Mouse (Mus musculus): Measurements from ENCODE around the gene Platr17. TPM values are rescaled to one million over a fixed set of nuclear protein-coding genes. Genes with fewer than 3 reads are reported as not detected.
"Not testable (repeated sequence)": the region's sequence is repeated elsewhere in the genome, so short reads cannot be mapped to it uniquely, and the experiment has no call there.

Gene Platr17
- total RNA-seq, 2 experiments from 2014 or later: 0.57 TPM; not detected in 1

DNA sequence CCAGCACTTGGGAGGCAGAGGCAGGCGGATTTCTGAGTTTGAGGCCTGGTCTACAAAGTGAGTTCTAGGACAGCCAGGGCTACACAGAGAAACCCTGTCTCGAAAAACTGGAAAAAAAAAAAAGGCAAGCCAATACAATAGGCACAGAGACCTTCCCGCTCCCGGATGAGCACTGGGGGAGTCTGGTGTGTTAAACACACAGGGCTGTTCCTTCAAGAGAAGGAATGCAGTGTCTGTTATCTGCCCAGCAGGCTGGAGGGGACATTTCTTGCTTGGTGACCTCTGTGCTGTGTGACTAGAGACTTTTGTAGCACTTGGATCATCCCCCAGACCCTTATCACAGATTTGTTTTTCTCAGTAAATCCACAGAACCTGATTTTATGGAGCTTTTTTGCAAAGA lies 3.3 kb upstream of the Platr17 start:
- intact Hi-C loops (cut with DNase I): no loop called here

DNA sequence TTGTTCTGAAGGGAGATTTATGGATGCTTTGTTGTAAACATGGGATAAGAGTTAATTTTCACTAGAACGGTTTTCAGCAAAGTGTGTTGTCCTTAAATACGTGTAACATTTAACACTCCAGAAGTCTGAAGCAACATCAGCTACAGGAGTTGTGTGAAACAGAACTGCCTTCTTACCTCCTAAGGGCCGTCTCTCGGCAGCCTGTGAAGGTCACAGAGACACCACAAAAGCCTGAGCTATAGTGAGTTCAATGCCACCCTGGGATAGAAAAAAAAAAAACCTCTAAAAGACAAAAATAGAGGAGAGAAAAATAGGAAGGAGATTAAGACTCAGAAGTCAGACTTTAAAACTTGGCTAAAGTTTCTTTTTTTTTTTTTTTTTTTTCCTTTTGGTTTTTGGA lies 2.9 kb upstream of the Platr17 start:
- no peak for DNase-seq (ENCODE audit: low spot score in 2 of 2)
- intact Hi-C loops (cut with DNase I): no loop called here

More for the DNA sequence above, 3.3 kb upstream of the Platr17 start:
- no peak for DNase-seq (ENCODE audit: low spot score in 2 of 2)

- intact Hi-C loops (cut with DNase I): no loop called here
- DNase-seq (ENCODE audit: low spot score in 2 of 2): no peak
Observed at GRCm38 (mm10) chr17:33902491-33902890, 2.4 kb upstream of the Platr17 start.

- DNase-seq (ENCODE audit: low spot score in 2 of 2); intact Hi-C loops (cut with DNase I): not testable (repeated sequence)
Observed at GRCm38 (mm10) chr17:33903911-33904651, 854 bp upstream of the Platr17 start.

DNA sequence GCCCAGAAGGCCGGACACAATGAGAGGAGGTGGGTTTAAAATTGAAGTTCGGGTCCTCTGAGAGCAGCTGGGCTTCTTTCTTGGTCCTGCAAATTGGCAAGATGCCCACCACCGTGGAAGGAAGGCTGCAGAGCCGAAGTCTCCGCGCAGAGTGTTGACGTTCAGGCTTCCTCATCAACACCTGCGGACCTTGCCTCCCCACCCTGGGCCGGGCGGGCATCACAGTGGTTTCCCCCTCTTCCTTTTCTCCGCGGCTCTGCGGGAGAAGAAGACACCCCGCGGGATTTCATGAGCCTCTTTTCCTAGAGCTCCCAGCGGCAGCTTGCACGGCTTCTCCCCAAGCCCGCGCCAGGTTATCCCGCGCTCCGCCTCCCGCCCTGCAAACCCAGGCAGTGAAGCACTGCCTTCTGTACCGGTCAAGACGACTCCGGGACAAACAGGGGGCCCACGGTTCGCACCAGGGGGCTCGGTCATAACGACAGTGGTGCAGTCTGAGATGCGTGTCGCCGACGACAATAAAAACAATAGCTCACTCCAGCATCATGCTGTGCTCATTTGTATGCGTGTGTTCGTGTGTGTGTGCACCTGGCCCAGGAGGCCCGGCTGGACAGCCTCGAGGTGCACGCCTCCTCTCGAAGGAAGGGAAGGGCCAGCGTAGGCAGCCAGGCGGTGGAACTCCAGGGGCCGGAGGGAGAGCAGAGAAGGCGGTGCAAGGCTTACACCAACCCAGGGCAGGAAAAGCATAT lies 3.6 kb downstream of the Platr17 start:
- DNase-seq (ENCODE audit: low spot score in 2 of 2): peak in 1 of 2 experiments; percentile 52
- intact Hi-C loops (cut with DNase I): no loop called here

DNA sequence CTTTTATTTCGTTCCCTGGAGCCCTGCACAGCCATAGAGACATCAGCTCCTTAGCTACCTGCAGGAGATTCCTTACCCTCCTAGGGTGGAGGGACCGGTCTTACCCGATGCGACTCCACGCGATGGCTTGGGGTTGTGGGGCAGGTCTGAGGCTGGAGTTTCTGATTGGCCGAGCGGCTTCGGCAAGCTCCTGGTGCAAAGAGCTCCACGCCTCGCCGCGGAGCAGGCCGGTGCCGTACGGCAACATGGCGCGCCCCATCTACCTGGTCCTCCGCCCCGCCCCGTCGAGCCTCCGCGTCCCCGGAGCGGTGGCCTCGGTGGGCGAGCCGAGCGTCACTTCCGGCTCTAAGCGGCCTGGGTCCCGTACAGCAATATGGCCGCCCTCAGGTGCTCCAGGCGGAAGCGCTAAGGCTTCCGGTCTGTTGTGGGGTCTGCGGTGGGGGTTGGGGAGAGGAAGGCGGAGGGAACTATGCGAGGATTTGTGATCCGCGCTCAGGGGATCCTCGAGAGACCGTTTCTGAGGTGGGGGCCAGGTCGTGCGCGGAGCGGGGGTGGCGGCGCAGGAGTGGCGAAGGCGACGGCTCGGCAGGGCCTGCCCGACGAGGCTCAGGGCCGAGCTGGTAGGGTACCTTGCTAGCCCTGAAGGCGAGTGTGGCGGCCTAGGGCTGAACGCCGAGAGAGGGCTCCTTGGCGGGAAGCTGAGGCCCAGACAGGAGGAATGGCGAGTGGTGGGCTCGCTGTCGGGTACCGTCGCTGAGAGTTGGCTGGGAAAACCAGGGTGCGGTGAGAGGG lies 4.3 kb downstream of the Platr17 start, which contains the start of gene Daxx:
Daxx (plus strand) TSS at position 338 of the 792 bp plus-strand sequence.
- peak; percentile 99 for DNase-seq (ENCODE audit: low spot score in 2 of 2)
- intact Hi-C loops (cut with DNase I): no loop called here

DNA sequence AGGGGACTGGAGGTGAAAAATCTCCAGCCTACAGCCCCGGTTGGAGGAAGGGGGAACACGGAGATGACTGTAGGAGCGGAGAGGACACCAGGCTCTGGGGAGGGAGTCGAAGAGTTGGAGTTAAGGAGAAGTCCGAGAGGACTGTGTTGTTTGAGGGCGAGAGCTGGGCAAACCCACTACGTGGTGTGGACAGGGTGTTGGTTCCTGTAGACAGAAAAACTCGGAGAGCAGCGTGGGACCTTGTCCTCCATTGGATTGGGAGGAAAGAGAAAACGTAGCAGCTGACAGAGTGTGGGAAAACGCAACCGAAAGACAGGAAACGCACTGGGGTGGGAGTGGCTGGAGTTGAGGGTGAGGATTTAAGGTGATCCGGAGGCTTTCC lies 4.9 kb downstream of the Platr17 start:
- peak in 1 of 2 experiments; percentile 42 for DNase-seq (ENCODE audit: low spot score in 2 of 2)
- intact Hi-C loops (cut with DNase I): no loop called here

GRCm38 (mm10) chr17:33910346-33911051 lies 5.6 kb downstream of the Platr17 start:
- no peak for DNase-seq (ENCODE audit: low spot score in 2 of 2)

DNA sequence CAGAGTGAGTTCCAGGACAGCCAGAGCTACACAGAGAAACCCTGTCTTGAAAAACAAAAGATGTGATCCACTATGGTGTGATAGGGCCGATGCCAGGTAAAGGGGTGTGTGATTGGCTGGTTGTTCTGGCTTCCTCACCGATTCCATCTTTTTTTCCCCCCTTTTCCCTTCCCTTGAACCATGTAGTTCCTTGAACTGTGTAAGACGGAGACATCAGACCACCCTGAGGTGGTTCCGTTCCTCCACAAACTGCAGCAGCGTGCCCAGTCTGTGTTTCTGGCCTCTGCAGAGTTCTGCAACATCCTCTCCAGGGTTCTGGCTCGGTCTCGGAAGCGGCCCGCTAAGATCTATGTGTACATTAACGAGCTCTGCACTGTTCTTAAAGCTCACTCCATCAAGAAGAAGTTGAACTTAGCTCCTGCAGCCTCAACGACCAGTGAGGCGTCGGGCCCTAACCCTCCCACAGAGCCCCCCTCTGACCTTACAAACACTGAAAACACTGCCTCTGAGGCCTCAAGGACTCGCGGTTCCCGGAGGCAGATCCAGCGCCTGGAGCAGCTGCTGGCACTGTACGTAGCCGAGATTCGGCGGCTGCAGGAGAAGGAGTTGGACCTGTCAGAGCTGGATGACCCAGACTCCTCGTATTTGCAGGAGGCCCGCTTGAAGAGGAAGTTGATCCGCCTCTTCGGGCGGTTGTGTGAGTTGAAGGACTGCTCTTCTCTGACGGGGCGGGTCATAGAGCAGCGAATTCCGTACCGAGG lies 6.3 kb downstream of the Platr17 start:
- DNase-seq (ENCODE audit: low spot score in 2 of 2): no peak
- intact Hi-C loops (cut with DNase I): no loop called here

More at GRCm38 (mm10) chr17:33910346-33911051, 5.6 kb downstream of the Platr17 start:
- intact Hi-C loops (cut with DNase I): no loop called here

DNA sequence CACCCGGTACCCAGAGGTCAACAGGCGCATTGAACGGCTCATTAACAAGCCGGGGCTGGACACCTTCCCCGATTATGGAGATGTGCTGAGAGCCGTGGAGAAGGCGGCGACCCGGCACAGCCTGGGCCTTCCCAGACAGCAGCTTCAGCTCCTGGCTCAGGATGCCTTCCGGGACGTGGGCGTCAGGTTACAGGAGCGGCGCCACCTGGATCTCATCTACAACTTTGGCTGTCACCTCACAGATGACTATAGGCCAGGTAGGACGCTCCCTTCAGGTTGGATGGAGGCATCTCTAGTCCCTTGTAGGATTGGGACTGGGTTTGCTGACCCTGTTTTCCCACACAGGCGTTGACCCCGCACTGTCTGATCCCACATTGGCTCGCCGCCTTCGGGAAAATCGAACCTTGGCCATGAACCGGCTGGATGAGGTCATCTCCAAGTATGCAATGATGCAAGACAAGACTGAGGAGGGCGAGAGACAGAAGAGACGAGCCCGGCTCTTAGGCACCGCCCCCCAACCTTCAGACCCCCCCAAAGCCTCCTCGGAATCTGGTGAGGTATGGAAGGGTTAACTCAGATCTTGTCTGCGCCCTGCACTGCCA lies 7.0 kb downstream of the Platr17 start:
- intact Hi-C loops (cut with DNase I): no loop called here
- no peak for DNase-seq (ENCODE audit: low spot score in 2 of 2)

- intact Hi-C loops (cut with DNase I): no loop called here
- no peak for DNase-seq (ENCODE audit: low spot score in 2 of 2)
Observed at GRCm38 (mm10) chr17:33913264-33913663, 8.3 kb downstream of the Platr17 start.

DNA sequence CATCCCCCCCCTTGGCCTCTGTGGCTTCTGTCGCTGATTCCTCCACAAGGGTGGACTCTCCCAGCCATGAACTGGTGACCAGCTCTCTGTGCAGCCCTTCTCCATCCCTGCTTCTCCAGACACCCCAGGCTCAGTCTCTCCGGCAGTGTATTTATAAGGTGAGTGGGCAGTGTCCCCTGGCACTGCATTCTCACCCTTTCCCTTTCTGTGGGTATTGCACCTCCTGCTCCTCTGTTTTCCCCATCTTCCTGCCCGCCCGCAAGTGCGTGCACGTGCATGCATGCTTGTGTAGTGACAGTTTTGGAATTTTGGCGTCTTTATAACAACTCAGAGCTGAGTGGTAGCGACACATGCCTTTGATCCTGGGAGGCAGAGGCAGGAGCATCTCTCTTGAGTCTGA lies 9.0 kb downstream of the Platr17 start:
- intact Hi-C loops (cut with DNase I): no loop called here
- DNase-seq (ENCODE audit: low spot score in 2 of 2): no peak

GRCm38 (mm10) chr17:33914969-33915391 lies 10.0 kb downstream of the Platr17 start:
- DNase-seq (ENCODE audit: low spot score in 2 of 2): no peak
- intact Hi-C loops (cut with DNase I): no loop called here

GRCm38 (mm10) chr17:33915671-33916250 lies 10.8 kb downstream of the Platr17 start, which contains the start of the genes Tapbp and Zbtb22:
TSS of gene Tapbp (plus strand) at chr17:33915899.
TSS of gene Zbtb22 (plus strand) at chr17:33915904.
- intact Hi-C loops (cut with DNase I): no loop called here
- DNase-seq (ENCODE audit: low spot score in 2 of 2): peak; percentile 97 to 99

DNA sequence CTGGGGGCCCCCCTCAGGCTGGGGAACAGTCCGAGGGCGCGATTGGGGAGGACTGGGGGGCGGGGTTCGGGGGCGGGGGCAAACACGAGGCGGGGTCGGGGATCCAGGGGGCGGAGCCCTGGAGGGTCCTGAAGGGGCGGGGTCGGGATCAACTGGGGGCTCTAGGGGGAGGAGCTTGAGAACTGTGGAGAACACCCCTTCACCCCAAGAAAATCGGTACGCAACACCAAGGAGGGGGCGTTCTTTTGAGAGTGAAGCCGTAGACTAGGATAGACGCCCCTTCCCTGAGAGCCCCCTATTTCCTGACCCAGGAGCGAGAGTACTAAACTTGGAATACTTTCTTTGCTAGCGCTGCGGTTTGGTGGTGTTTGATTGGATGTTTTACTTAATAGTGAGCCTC lies 11.4 kb downstream of the Platr17 start:
- intact Hi-C loops (cut with DNase I): no loop called here
- DNase-seq (ENCODE audit: low spot score in 2 of 2): no peak

DNA sequence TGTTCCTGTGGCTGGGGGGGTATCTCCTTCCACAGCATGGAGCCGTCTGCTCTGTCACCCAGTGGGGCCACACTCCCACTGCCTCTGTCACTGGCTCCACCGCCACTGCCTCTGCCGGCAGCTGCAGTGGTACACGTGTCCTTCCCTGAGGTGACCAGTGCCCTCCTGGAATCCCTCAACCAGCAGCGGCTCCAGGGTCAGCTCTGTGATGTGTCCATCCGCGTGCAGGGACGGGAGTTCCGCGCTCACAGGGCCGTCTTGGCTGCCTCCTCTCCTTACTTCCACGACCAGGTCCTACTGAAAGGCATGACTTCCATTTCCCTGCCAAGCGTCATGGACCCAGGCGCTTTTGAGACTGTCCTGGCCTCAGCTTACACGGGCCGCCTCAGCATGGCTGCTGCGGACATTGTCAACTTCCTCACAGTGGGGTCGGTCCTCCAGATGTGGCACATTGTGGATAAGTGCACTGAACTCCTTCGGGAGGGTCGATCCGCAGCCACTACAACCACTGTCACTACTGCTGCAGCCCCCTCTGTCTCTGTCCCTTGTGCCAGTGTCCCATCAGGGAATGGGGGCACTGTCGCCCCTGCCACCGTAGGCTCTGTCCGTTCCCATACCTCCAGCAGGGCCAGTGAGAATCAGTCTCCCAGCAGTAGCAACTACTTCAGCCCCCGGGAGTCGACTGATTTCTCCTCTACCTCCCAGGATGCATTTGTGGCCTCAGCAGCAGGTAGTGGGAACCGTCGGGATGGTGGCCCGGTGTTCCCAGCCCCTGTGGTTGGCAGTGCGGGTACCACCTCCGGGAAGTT lies 12.1 kb downstream of the Platr17 start:
- intact Hi-C loops (cut with DNase I): no loop called here
- no peak for DNase-seq (ENCODE audit: low spot score in 2 of 2)

GRCm38 (mm10) chr17:33917656-33918292 lies 12.8 kb downstream of the Platr17 start:
- intact Hi-C loops (cut with DNase I): no loop called here

More at GRCm38 (mm10) chr17:33917656-33918292, 12.8 kb downstream of the Platr17 start:
- no peak for DNase-seq (ENCODE audit: low spot score in 2 of 2)
